Mouse (Mus musculus): ENCODE data around the gene Blcap. TPM values are rescaled to one million over a fixed set of nuclear protein-coding genes. Genes with fewer than 3 reads are reported as not detected.

The Blcap gene
- polyA plus RNA-seq, 1 experiment from 2014 or later = 8.0 TPM

DNA sequence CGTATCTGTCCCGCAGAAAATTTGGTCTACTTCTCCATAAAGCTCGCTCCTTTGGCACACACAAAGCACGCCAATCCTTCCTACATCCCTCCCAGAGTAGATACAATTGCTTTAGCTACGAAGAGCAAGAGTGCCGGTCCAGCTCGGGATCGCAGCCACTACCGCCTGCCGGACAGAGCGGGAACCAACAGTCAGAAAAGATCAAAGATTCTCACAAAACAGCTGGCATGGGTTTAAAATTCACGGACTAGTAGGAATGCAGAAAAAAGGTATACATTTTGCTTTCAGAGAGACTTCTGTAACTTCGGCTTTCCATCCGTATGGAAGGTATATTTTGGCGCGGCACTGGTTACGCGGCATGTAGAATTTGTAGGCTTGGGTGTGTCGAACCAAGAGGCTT, 11.6 kb downstream of the Blcap start:
- Histone ChIP-seq H3K9me3 (replicated peaks) (no peaks in the 10 kb centered on the region), H3K4me2 (peak overlapping the region; percentile 45; the same call in 1 of the 2 replicates), H3K27me3 (peaks cover 42% of the 10 kb centered on the region), H3K4me1 (replicated peaks) (peaks cover 6% of the 10 kb centered on the region; the same call in 1 of the 2 replicates), H3K36me3 (replicated peaks) (peaks cover 14% of the 10 kb centered on the region; the same call in 1 of the 2 replicates), H3K27ac (replicated peaks) (no peak overlapping the region), H3K9ac (no peak overlapping the region), H3K4me3 (replicated peaks) (0 out of 2 replicates have a peak overlapping the region, but pooled peaks have one; percentile 22)
- no peak for ATAC-seq (ENCODE audit: insufficient read depth)
- WGBS (ENCODE audit: insufficient replicate concordance) = 53% methylated on average over 19 of the region's 19 CpGs

DNA sequence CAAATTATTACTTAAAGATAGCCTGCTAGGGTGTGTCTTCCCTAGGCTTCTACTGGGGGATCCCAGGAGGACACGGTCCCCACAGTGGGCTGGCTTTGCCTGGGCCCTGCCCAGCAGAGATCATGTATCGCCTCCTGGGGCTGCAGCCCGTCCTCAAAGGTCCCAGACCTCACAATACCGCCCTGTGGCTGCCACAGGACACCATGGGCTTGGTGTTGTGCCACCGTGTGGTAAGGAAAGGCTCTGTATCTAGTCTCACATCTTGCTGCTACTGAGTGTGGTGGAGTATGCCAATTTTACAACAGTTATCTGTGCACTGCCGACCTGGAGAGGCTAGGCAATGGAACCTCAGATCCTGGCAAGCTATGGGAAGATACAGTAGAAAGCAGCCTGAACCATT, 12.6 kb downstream of the Blcap start:
- no peaks in the 10 kb centered on the region for H3K9me3 ChIP-seq (replicated peaks)
- peaks cover 42% of the 10 kb centered on the region for H3K27me3 ChIP-seq
- ATAC-seq (ENCODE audit: insufficient read depth) = no peak
- no peak overlapping the region for H3K27ac ChIP-seq (replicated peaks)
- no peak overlapping the region for H3K4me3 ChIP-seq (replicated peaks)
- peaks cover 14% of the 10 kb centered on the region; the same call in 1 of the 2 replicates for H3K36me3 ChIP-seq (replicated peaks)
- H3K9ac ChIP-seq = no peak overlapping the region
- H3K4me2 ChIP-seq = no peak overlapping the region
- 50% methylated on average over 6 of the region's 6 CpGs for WGBS (ENCODE audit: insufficient replicate concordance)
- H3K4me1 ChIP-seq (replicated peaks) = 0 out of 2 replicates have a peak, but pooled peaks cover 4% of the 10 kb centered on the region

- H3K4me2 ChIP-seq = no peak overlapping the region
- 0 out of 2 replicates have a peak, but pooled peaks cover 4% of the 10 kb centered on the region for H3K4me1 ChIP-seq (replicated peaks)
- ATAC-seq (ENCODE audit: insufficient read depth) = no peak
- H3K27ac ChIP-seq (replicated peaks) = no peak overlapping the region
- no peak overlapping the region for H3K4me3 ChIP-seq (replicated peaks)
- WGBS (ENCODE audit: insufficient replicate concordance) = 75% methylated on average over 9 of the region's 9 CpGs
- no peak overlapping the region for H3K9ac ChIP-seq
- H3K9me3 ChIP-seq (replicated peaks) = no peaks in the 10 kb centered on the region
- H3K27me3 ChIP-seq = peaks cover 42% of the 10 kb centered on the region
- peaks cover 14% of the 10 kb centered on the region; the same call in 1 of the 2 replicates for H3K36me3 ChIP-seq (replicated peaks)
These were observed 13.0 kb downstream of the Blcap start for GRCm38 (mm10) chr2:157558051-157558450.

DNA sequence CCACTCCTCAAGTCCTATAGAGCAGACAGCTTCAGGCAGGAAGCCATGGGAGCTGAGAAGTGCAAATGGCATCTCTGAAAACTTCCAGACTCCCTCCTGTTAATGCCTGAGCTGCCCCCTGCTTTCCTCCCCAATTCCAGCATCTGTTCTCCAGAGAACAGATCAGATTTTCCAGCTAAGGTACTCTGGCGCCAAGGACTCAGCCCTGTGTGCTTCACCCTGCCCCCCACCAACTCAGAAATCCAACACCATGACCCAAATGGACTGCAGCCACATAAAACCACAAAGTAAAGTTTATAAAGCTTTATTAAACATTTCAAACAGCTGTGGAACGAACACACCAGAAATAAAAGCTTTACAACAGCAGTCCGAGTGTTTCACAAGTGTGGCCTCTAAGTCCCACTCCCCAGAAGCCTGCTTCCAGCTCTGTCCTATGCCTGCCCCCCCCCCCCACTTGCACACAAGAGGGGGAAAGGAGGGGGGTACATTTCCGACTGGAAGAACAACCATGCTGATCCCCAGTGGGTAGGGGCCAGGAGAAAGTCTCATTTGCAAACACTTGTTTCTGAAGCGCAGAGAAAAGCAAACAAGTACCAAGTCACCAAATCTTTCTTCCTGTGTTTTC, 14.9 kb downstream of the Blcap start:
- ATAC-seq (ENCODE audit: insufficient read depth) = no peak
- Histone ChIP-seq H3K9me3 (replicated peaks) (no peaks in the 10 kb centered on the region), H3K4me1 (replicated peaks) (0 out of 2 replicates have a peak, but pooled peaks cover 4% of the 10 kb centered on the region), H3K4me3 (replicated peaks) (no peak overlapping the region), H3K9ac (no peak overlapping the region), H3K27me3 (peaks cover 28% of the 10 kb centered on the region), H3K27ac (replicated peaks) (no peak overlapping the region), H3K36me3 (replicated peaks) (peaks cover 7% of the 10 kb centered on the region; the same call in 1 of the 2 replicates), H3K4me2 (no peak overlapping the region)
- 58% methylated on average over 5 of the region's 5 CpGs for WGBS (ENCODE audit: insufficient replicate concordance)

- no peak overlapping the region for H3K27ac ChIP-seq (replicated peaks)
- H3K27me3 ChIP-seq = no peaks in the 10 kb centered on the region
- 0 out of 2 replicates have a peak, but pooled peaks cover 2% of the 10 kb centered on the region for H3K36me3 ChIP-seq (replicated peaks)
- H3K4me3 ChIP-seq (replicated peaks) = no peak overlapping the region
- H3K4me2 ChIP-seq = no peak overlapping the region
- H3K4me1 ChIP-seq (replicated peaks) = no peaks in the 10 kb centered on the region; the same call in 1 of the 2 replicates
- no peak overlapping the region for H3K9ac ChIP-seq
- no peak for ATAC-seq (ENCODE audit: insufficient read depth)
- 72% methylated on average over 10 of the region's 10 CpGs for WGBS (ENCODE audit: insufficient replicate concordance)
- no peaks in the 10 kb centered on the region for H3K9me3 ChIP-seq (replicated peaks)
These were observed 18.8 kb downstream of the Blcap start for GRCm38 (mm10) chr2:157552158-157552886.

GRCm38 (mm10) chr2:157550292-157550691, 20.8 kb downstream of the Blcap start:
- no peak overlapping the region for H3K27ac ChIP-seq (replicated peaks)
- 52% methylated on average over 4 of the region's 4 CpGs for WGBS (ENCODE audit: insufficient replicate concordance)
- ATAC-seq (ENCODE audit: insufficient read depth) = no peak

GRCm38 (mm10) chr2:157546686-157547085, 24.4 kb downstream of the Blcap start:
- H3K27ac ChIP-seq (replicated peaks) = no peak overlapping the region

More at GRCm38 (mm10) chr2:157550292-157550691, 20.8 kb downstream of the Blcap start:
- H3K4me1 ChIP-seq (replicated peaks) = no peaks in the 10 kb centered on the region; the same call in 1 of the 2 replicates
- H3K27me3 ChIP-seq = no peaks in the 10 kb centered on the region
- H3K36me3 ChIP-seq (replicated peaks) = no peaks in the 10 kb centered on the region
- no peak overlapping the region for H3K4me3 ChIP-seq (replicated peaks)
- H3K4me2 ChIP-seq = no peak overlapping the region
- H3K9ac ChIP-seq = no peak overlapping the region
- no peaks in the 10 kb centered on the region for H3K9me3 ChIP-seq (replicated peaks)

DNA sequence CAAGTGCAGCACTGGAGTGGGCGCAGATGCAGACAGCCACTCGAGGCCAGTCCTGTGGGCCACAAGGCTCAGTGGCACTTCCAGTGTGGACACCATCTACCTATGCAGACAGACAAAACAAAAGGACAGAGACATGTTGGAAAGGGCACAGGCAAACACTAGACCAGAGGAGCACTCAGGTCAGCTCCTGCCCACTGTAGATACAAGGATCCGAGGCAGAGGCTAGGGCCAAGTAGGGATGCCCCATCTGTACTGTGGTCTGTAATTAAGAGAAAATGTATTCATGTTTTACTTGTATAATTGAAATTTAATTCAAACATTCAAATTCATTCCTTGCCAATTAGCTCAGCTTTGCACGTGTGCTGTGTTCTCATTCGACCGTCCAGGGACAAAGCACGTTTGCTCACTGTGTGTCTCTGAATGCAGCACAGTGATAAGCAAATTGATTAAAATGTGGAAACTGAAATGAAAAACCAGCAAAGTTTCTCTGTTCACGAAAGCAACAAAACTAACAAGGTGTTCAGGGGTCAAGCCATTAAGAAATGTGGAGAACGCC, 26.7 kb downstream of the Blcap start:
- H3K27ac ChIP-seq (replicated peaks) = no peak overlapping the region
- no peaks in the 10 kb centered on the region for H3K9me3 ChIP-seq (replicated peaks)
- 71% methylated on average over 9 of the region's 9 CpGs for WGBS (ENCODE audit: insufficient replicate concordance)
- H3K4me3 ChIP-seq (replicated peaks) = no peak overlapping the region
- no peaks in the 10 kb centered on the region for H3K36me3 ChIP-seq (replicated peaks)
- H3K4me2 ChIP-seq = no peak overlapping the region
- no peak for ATAC-seq (ENCODE audit: insufficient read depth)
- no peak overlapping the region for H3K9ac ChIP-seq
- no peaks in the 10 kb centered on the region for H3K27me3 ChIP-seq
- H3K4me1 ChIP-seq (replicated peaks) = peaks cover 22% of the 10 kb centered on the region

More at GRCm38 (mm10) chr2:157546686-157547085, 24.4 kb downstream of the Blcap start:
- H3K4me1 ChIP-seq (replicated peaks) = peaks cover 6% of the 10 kb centered on the region; the same call in 1 of the 2 replicates
- no peaks in the 10 kb centered on the region for H3K36me3 ChIP-seq (replicated peaks)
- H3K4me3 ChIP-seq (replicated peaks) = no peak overlapping the region
- no peaks in the 10 kb centered on the region for H3K27me3 ChIP-seq
- H3K9ac ChIP-seq = no peak overlapping the region
- no peak for ATAC-seq (ENCODE audit: insufficient read depth)
- no peaks in the 10 kb centered on the region for H3K9me3 ChIP-seq (replicated peaks)
- H3K4me2 ChIP-seq = no peak overlapping the region

DNA sequence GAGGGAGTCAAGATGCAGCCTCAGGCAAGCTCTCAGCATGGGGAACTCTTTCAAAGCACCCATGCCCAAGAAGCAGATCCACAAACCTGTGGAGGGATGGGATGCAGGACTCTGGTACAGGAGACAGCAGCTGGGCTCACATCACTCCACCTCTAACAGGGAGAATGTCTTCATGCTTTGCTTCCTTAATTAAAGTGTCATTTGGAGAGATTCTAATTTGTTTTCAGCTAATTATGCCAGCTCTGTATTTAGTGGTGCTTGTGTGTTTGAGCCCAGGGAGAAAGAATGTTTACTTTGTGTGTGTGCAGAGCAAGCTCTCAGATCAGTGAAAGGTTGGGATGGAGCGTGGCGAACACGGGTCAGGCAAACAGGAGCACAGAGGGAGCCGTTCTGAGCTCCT, 28.7 kb downstream of the Blcap start:
- H3K9ac ChIP-seq = no peak overlapping the region
- peaks cover 7% of the 10 kb centered on the region; the same call in 1 of the 2 replicates for H3K27me3 ChIP-seq
- no peak overlapping the region for H3K27ac ChIP-seq (replicated peaks)
- WGBS (ENCODE audit: insufficient replicate concordance) = 64% methylated on average over 4 of the region's 4 CpGs
- H3K9me3 ChIP-seq (replicated peaks) = no peaks in the 10 kb centered on the region
- H3K36me3 ChIP-seq (replicated peaks) = no peaks in the 10 kb centered on the region
- ATAC-seq (ENCODE audit: insufficient read depth) = no peak
- H3K4me3 ChIP-seq (replicated peaks) = no peak overlapping the region
- no peak overlapping the region for H3K4me2 ChIP-seq
- H3K4me1 ChIP-seq (replicated peaks) = peaks cover 22% of the 10 kb centered on the region

DNA sequence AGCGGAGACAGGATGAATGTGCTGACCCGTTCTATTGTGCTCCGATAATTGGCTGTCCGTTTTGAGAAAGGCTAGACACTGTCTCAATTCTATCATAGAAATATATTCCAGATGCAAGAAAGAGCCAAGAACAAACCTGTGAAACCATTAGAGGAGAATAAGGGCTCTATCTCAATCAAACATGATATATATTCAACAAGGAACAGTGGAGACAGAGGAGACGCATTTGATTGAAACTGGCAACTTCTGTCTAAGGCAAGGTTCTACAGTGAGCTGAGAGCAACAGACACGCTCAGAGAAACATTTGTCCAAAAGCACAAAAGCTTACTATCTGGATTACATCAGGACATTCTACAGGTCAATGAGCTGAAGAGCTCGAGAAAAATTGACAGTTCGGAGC, 29.4 kb downstream of the Blcap start:
- 68% methylated on average over 8 of the region's 8 CpGs for WGBS (ENCODE audit: insufficient replicate concordance)
- Histone ChIP-seq H3K4me2 (no peak overlapping the region), H3K36me3 (replicated peaks) (no peaks in the 10 kb centered on the region), H3K27me3 (peaks cover 7% of the 10 kb centered on the region; the same call in 1 of the 2 replicates), H3K4me3 (replicated peaks) (no peak overlapping the region), H3K9me3 (replicated peaks) (no peaks in the 10 kb centered on the region), H3K4me1 (replicated peaks) (peaks cover 22% of the 10 kb centered on the region), H3K9ac (no peak overlapping the region), H3K27ac (replicated peaks) (no peak overlapping the region)
- no peak for ATAC-seq (ENCODE audit: insufficient read depth)

- peaks cover 7% of the 10 kb centered on the region; the same call in 1 of the 2 replicates for H3K27me3 ChIP-seq
- no peak overlapping the region for H3K4me3 ChIP-seq (replicated peaks)
- no peaks in the 10 kb centered on the region for H3K9me3 ChIP-seq (replicated peaks)
- no peak overlapping the region for H3K4me2 ChIP-seq
- ATAC-seq (ENCODE audit: insufficient read depth) = no peak
- H3K4me1 ChIP-seq (replicated peaks) = peaks cover 22% of the 10 kb centered on the region
- H3K9ac ChIP-seq = no peak overlapping the region
- H3K27ac ChIP-seq (replicated peaks) = no peak overlapping the region
- 58% methylated on average over 9 of the region's 9 CpGs for WGBS (ENCODE audit: insufficient replicate concordance)
- H3K36me3 ChIP-seq (replicated peaks) = no peaks in the 10 kb centered on the region
These were observed 30.0 kb downstream of the Blcap start for GRCm38 (mm10) chr2:157540953-157541569.

Measured in liver, embryonic 15.5 days (tissue).